10 mouse cellular contexts compared by ENCODE assay signal in the genomic region with DNA sequence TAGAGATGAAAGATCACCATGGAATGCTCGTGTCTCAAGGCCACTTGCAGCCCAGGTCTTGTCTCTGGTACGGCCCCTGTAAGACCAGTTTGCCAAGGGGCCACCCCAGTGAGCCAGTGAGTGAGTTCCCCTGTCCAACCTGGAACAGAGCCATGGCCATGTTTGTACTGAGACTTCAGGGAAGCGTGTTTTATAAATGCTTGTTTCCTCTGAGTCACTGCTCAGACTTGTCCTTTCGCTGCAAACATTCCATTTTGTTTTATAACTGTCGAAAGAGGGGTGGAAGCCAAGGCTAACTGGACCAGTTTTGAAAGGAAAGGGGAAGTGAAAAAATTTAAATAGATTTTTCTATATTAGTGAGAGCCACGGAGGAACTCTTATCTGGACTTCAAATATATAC. TPM values are rescaled to one million over a fixed set of nuclear protein-coding genes. Genes with fewer than 3 reads are reported as not detected.
DNase-seq lines count a peak whose midpoint lies in the region; ATAC-seq and TF ChIP-seq lines count a peak whose summit lies in the region.
"Had no signal": no experiment of that assay in that cellular context is flagged by ENCODE, and none has a peak within 500 bp of the region (broad histone marks: within the 10 kb centered on the region; RNA-seq: fewer than 3 reads in every experiment).

No protein-coding gene starts in this region.

- H3K9me3 ChIP-seq in heart, postnatal 0 days (replicated peaks; ENCODE audit: control insufficient read depth, low read length) = no peaks in the 10 kb centered on the region
- H3K9me3 ChIP-seq in heart, embryonic 12.5 days (replicated peaks) = no peaks in the 10 kb centered on the region
- H3K9me3 ChIP-seq in stomach, embryonic 14.5 days (ENCODE audit: control insufficient read depth, low read depth, low read length) = no peaks in the 10 kb centered on the region
- H3K9me3 ChIP-seq: forebrain, embryonic 12.5 days had no signal

- H3K4me3 ChIP-seq in heart, postnatal 0 days (ENCODE audit: low read depth, low read length) = no peak overlapping the region
- no peak overlapping the region for H3K4me3 ChIP-seq in heart, embryonic 12.5 days
- H3K4me3 ChIP-seq in stomach, embryonic 14.5 days (ENCODE audit: low read depth, low read length) = no peak overlapping the region
- H3K4me3 ChIP-seq: forebrain, embryonic 12.5 days; layer of hippocampus, adult 2 months had no signal

- H3K27me3 ChIP-seq in heart, postnatal 0 days (ENCODE audit: control insufficient read depth, insufficient read depth, low read length) = no peaks in the 10 kb centered on the region
- no peaks in the 10 kb centered on the region for H3K27me3 ChIP-seq in heart, embryonic 12.5 days (replicated peaks)
- no peaks in the 10 kb centered on the region for H3K27me3 ChIP-seq in stomach, embryonic 14.5 days (ENCODE audit: control insufficient read depth, insufficient read depth, low read length)
- H3K27me3 ChIP-seq: forebrain, embryonic 12.5 days had no signal

- intact Hi-C loops in heart, postnatal 10 days (cut with DNase I) = no loop called here
- intact Hi-C loops in left cerebral cortex, postnatal 14 days (cut with DNase I) = no loop called here

- TF ChIP-seq CTCF in heart, postnatal 0 days (IDR thresholded peaks at IDR 0.05; ENCODE audit: low read depth) = no peak

- TF ChIP-seq EP300 in heart, postnatal 0 days (IDR thresholded peaks at IDR 0.05; ENCODE audit: low read depth) = no peak

- H3K4me1 ChIP-seq in heart, postnatal 0 days (ENCODE audit: control insufficient read depth, insufficient read depth) = no peaks in the 10 kb centered on the region
- no peaks in the 10 kb centered on the region for H3K4me1 ChIP-seq in heart, embryonic 12.5 days (replicated peaks)
- peaks cover 8% of the 10 kb centered on the region for H3K4me1 ChIP-seq in stomach, embryonic 14.5 days (ENCODE audit: control insufficient read depth, insufficient read depth, low read length)
- H3K4me1 ChIP-seq: forebrain, embryonic 12.5 days had no signal

- WGBS in heart, postnatal 0 days = 46% methylated on average over 6 of the region's 6 CpGs
- 50% methylated on average over 6 of the region's 6 CpGs for WGBS in heart, embryonic 12.5 days
- WGBS in stomach, embryonic 14.5 days = 18% methylated on average over 6 of the region's 6 CpGs

- peak; percentile 47 for DNase-seq in heart, postnatal 0 days (ENCODE audit: low spot score)
- DNase-seq in R1 (ENCODE audit: low read depth, low spot score) = peak; percentile 5
- DNase-seq in heart, postnatal 10 days = peak; percentile 25 to 39
- DNase-seq in B cell, adult 2 months = no peak
- no peak for DNase-seq in left cerebral cortex, postnatal 14 days (ENCODE audit: low spot score in 2 of 2)

- no peak for ATAC-seq in heart, postnatal 0 days (ENCODE audit: insufficient read depth, low read depth)
- no peak for ATAC-seq in heart, embryonic 12.5 days (ENCODE audit: insufficient number of reproducible peaks, low FRiP score)
- no peak for ATAC-seq in stomach, embryonic 14.5 days (ENCODE audit: insufficient number of reproducible peaks, insufficient read depth, low FRiP score, low read depth)
- ATAC-seq in inflammation-experienced regulatory T-cells, adult 6 months = no peak

- H3K4me2 ChIP-seq in heart, postnatal 0 days (ENCODE audit: low read depth, low read length) = no peak overlapping the region
- no peak overlapping the region for H3K4me2 ChIP-seq in heart, embryonic 12.5 days
- no peak overlapping the region; the same call in 1 of the 2 replicates for H3K4me2 ChIP-seq in stomach, embryonic 14.5 days (replicated peaks; ENCODE audit: low read depth, low read length)
- H3K4me2 ChIP-seq: forebrain, embryonic 12.5 days had no signal

- H3K27ac ChIP-seq in heart, postnatal 0 days (ENCODE audit: low read depth) = no peak overlapping the region
- no peak overlapping the region for H3K27ac ChIP-seq in heart, embryonic 12.5 days (ENCODE audit: poor library complexity, severe bottlenecking)
- peak overlapping the region; percentile 15 for H3K27ac ChIP-seq in stomach, embryonic 14.5 days (ENCODE audit: low read length)
- H3K27ac ChIP-seq: forebrain, embryonic 12.5 days; layer of hippocampus, adult 2 months had no signal

- no peaks in the 10 kb centered on the region for H3K36me3 ChIP-seq in heart, postnatal 0 days (replicated peaks; ENCODE audit: control insufficient read depth, insufficient read depth, low read length)
- no peaks in the 10 kb centered on the region for H3K36me3 ChIP-seq in heart, embryonic 12.5 days
- no peaks in the 10 kb centered on the region for H3K36me3 ChIP-seq in stomach, embryonic 14.5 days (ENCODE audit: control insufficient read depth, insufficient read depth, low read length)
- H3K36me3 ChIP-seq: forebrain, embryonic 12.5 days had no signal

- no peak overlapping the region for H3K9ac ChIP-seq in heart, postnatal 0 days (replicated peaks; ENCODE audit: low read depth, low read length)
- H3K9ac ChIP-seq in heart, embryonic 12.5 days = no peak overlapping the region
- no peak overlapping the region for H3K9ac ChIP-seq in stomach, embryonic 14.5 days (replicated peaks; ENCODE audit: low read depth, low read length)
- H3K9ac ChIP-seq: forebrain, embryonic 12.5 days had no signal

RNA-seq across cellular contexts. Expression of gene Arhgap20, which starts 37.2 kb away (rescaled TPM):
- 1.6 and 6.7 TPM in 2 replicates for total RNA-seq in heart, postnatal 0 days (2014; rRNA removed; ENCODE audit: low replicate concordance)
- 0.83 and 0.91 TPM in 2 replicates for polyA plus RNA-seq in heart, postnatal 0 days (2015; fragmentation: Nextera tagmentation; extraction: Ambion mirVana)
- polyA plus RNA-seq in heart, embryonic 12.5 days (2016; fragmentation: Nextera tagmentation; extraction: Ambion mirVana) = 0.66 and 0.74 TPM in 2 replicates
- total RNA-seq in heart, postnatal 10 days (2021) = 1 to 10 TPM; 6.4 to 7.5 TPM
- polyA plus RNA-seq in stomach, embryonic 14.5 days (2014; fragmentation: Nextera tagmentation; extraction: Ambion mirVana) = 4.0 and 5.0 TPM in 2 replicates
- polyA plus RNA-seq in inflammation-experienced regulatory T-cells, adult 6 months (2017; shearing (Covaris generic)) = 1 to 10 TPM in 1 of 3 experiments, under 1 TPM in 1, not detected in 1; 0.99 to 1.4 TPM
- total RNA-seq in left cerebral cortex, postnatal 14 days (2021) = 10 to 100 TPM; 93.0 to 93.3 TPM

Comparison
In these comparisons a context has a peak if more than half of its experiments do, and no peak if none do; other contexts are left out.
1. DNase-seq: peak in heart, postnatal 0 days (single experiment), R1 (single experiment) and heart, postnatal 10 days (2 of 2); none in B cell, adult 2 months (0 of 2) and left cerebral cortex, postnatal 14 days (0 of 2).